Mouse (Mus musculus) stomach, embryonic 15.5 days (tissue): Measurements from ENCODE around the gene Eefsec. TPM values are rescaled to one million over a fixed set of nuclear protein-coding genes. Genes with fewer than 3 reads are reported as not detected.

ENCODE experiments used
- ATAC-seq: fragments of 200-750 bp; cut with Nextera tagmentation; 2 replicates; pipeline ENCODE4 v1.8.0; 2017; ENCODE audit warnings: low read depth, moderate number of reproducible peaks, moderate TSS enrichment; ENCODE audit not compliant: insufficient read depth, low FRiP score
- H3K27ac ChIP-seq: fragments of 300-500 bp; sonication (generic); 2 replicates; pipeline ENCODE4 v1.5.1; 2015; ENCODE audit warnings: mild to moderate bottlenecking, inconsistent platforms
- H3K27me3 ChIP-seq: fragments of 300-500 bp; sonication (generic); replicated peaks from 2 replicates; pipeline ENCODE4 v1.6.1; 2015; ENCODE audit warnings: inconsistent platforms
- H3K36me3 ChIP-seq: fragments of 300-500 bp; sonication (generic); 2 replicates; pipeline ENCODE4 v1.6.1; 2015; ENCODE audit warnings: inconsistent platforms
- H3K4me1 ChIP-seq: fragments of 300-500 bp; sonication (generic); 2 replicates; pipeline ENCODE4 v1.6.1; 2015; ENCODE audit warnings: inconsistent platforms
- H3K4me2 ChIP-seq: fragments of 300-500 bp; sonication (generic); 2 replicates; pipeline ENCODE4 v1.6.1; 2015; ENCODE audit warnings: mild to moderate bottlenecking, inconsistent platforms
- H3K4me3 ChIP-seq: fragments of 300-500 bp; sonication (generic); replicated peaks from 2 replicates; pipeline ENCODE4 v1.5.1; 2015; ENCODE audit warnings: inconsistent platforms
- H3K9ac ChIP-seq: fragments of 300-500 bp; sonication (generic); 2 replicates; pipeline ENCODE4 v1.6.1; 2015; ENCODE audit warnings: inconsistent platforms
- H3K9me3 ChIP-seq: fragments of 300-500 bp; sonication (generic); 2 replicates; pipeline ENCODE4 v1.6.1; 2016; ENCODE audit warnings: inconsistent platforms
- WGBS: fragments of 180-500 bp; shearing (Covaris S2); methylation state at CpG from one replicate; pipeline ENCODE4 v1.1.7; 2015; 5-methylcytosine and 5-hydroxymethylcytosine counted together
- polyA plus RNA-seq: library from polyadenylated mRNA; unstranded; fragments of >200 nt; fragmentation: Nextera tagmentation; extraction: Ambion mirVana; gene quantifications from 2 replicates; pipeline ENCODE4 v1.2.1, GENCODE M21; 2015

Eefsec gene
- polyA plus RNA-seq, 1 experiment from 2014 or later = 35.5 TPM

DNA sequence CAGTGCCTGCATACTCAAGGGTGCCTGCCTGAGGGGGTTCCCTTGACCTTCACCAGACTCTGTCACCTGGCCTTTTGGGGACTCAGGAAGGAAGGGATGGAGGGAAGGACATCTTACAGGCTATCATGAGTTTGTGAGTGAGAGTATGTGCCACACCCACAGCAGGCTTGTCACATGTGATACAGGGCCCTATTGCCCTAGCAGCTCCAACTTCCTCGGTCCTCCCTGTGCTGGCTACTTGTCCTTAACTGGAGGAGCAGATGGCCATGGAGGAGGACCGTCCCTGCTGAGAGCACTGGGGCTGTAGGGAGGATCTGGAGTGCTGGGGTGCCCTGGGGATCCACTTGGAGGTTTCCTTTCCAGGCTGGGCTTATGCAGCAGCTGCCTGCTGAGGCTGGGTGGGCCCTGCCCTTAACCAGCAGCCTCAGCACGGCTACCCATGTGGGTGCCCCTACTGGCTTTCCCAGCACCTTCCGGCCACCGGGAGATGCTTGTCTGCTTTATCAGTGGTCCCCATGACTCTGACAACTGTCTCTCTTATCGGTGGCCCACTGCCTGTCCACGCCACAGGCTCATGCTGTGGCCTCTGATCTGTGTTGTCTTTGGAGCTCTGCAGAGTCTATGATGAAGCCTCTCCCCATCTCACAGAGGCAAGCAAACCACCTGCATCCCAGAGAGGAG is 194.4 kb downstream of the Eefsec start:
- Histone ChIP-seq H3K9me3 (no peaks in the 10 kb centered on the region), H3K36me3 (no peaks in the 10 kb centered on the region), H3K4me1 (no peaks in the 10 kb centered on the region), H3K9ac (no peak overlapping the region), H3K27me3 (no peaks in the 10 kb centered on the region), H3K4me3 (no peak overlapping the region), H3K27ac (no peak overlapping the region), H3K4me2 (no peak overlapping the region)
- WGBS = 73% methylated on average over 7 of the region's 7 CpGs
- no peak for ATAC-seq

GRCm38 (mm10) chr6:88251396-88251795 is 194.9 kb downstream of the Eefsec start:
- no peaks in the 10 kb centered on the region for H3K27me3 ChIP-seq
- no peaks in the 10 kb centered on the region for H3K9me3 ChIP-seq
- no peak overlapping the region for H3K27ac ChIP-seq
- H3K9ac ChIP-seq = no peak overlapping the region
- H3K4me1 ChIP-seq = no peaks in the 10 kb centered on the region
- no peak overlapping the region for H3K4me3 ChIP-seq
- no peak overlapping the region for H3K4me2 ChIP-seq
- ATAC-seq = no peak; the same call in 1 of the 2 replicates
- WGBS = 93% methylated on average over 1 of the region's 1 CpGs
- no peaks in the 10 kb centered on the region for H3K36me3 ChIP-seq

- H3K4me1 ChIP-seq = no peaks in the 10 kb centered on the region
- no peaks in the 10 kb centered on the region for H3K36me3 ChIP-seq
- ATAC-seq = no peak
- H3K27me3 ChIP-seq = no peaks in the 10 kb centered on the region
- no peak overlapping the region for H3K4me3 ChIP-seq
- H3K9me3 ChIP-seq = no peaks in the 10 kb centered on the region
- H3K9ac ChIP-seq = no peak overlapping the region
- no peak overlapping the region for H3K27ac ChIP-seq
- no peak overlapping the region for H3K4me2 ChIP-seq
- WGBS = 81% methylated on average over 1 of the region's 1 CpGs
Measured at GRCm38 (mm10) chr6:88249231-88249630, 197.1 kb downstream of the Eefsec start.

DNA sequence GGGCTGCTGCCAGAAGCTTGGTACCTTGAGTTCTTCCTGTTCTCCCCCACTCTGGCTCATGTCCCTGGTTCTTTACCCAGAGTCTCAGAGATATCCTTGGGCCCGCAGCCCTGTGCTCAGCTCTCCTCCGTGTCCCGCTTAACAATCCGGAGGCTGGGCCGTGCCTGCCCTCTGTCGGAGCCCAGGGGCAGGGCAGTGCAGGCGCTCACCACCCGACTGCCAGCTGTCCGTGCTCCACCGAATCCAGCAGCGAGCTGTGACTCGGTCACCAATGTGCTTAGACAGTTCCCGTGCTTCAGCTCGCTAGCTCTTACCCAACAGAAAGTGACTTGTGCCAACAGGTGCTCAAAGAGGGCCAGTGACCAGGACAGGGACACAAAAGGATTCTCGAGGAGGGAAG is 203.7 kb downstream of the Eefsec start:
- Histone ChIP-seq H3K4me1 (peaks cover 7% of the 10 kb centered on the region; the same call in 1 of the 2 replicates), H3K4me2 (peak overlapping the region; percentile 8; the same call in 1 of the 2 replicates), H3K27ac (no peak overlapping the region), H3K4me3 (no peak overlapping the region), H3K36me3 (no peaks in the 10 kb centered on the region), H3K27me3 (no peaks in the 10 kb centered on the region), H3K9ac (no peak overlapping the region), H3K9me3 (no peaks in the 10 kb centered on the region)
- ATAC-seq = peak; percentile 76
- 3% methylated on average over 15 of the region's 15 CpGs for WGBS

GRCm38 (mm10) chr6:88236513-88236912 is 209.8 kb downstream of the Eefsec start:
- no peak for ATAC-seq
- H3K4me1 ChIP-seq = peaks cover 15% of the 10 kb centered on the region
- H3K4me2 ChIP-seq = peak overlapping the region; percentile 41; the same call in 1 of the 2 replicates
- H3K36me3 ChIP-seq = no peaks in the 10 kb centered on the region
- no peak overlapping the region for H3K27ac ChIP-seq
- no peak overlapping the region for H3K4me3 ChIP-seq
- 14% methylated on average over 7 of the region's 7 CpGs for WGBS
- H3K9me3 ChIP-seq = no peaks in the 10 kb centered on the region
- H3K27me3 ChIP-seq = 0 out of 2 replicates have a peak, but pooled peaks cover 4% of the 10 kb centered on the region
- H3K9ac ChIP-seq = no peak overlapping the region

GRCm38 (mm10) chr6:88235983-88236382 is 210.4 kb downstream of the Eefsec start:
- peaks cover 15% of the 10 kb centered on the region for H3K4me1 ChIP-seq
- H3K27ac ChIP-seq = no peak overlapping the region
- no peak overlapping the region for H3K4me3 ChIP-seq
- H3K36me3 ChIP-seq = no peaks in the 10 kb centered on the region
- H3K9ac ChIP-seq = no peak overlapping the region; the same call in 1 of the 2 replicates
- H3K27me3 ChIP-seq = 0 out of 2 replicates have a peak, but pooled peaks cover 4% of the 10 kb centered on the region
- H3K4me2 ChIP-seq = peak overlapping the region; percentile 41
- no peak for ATAC-seq
- no peaks in the 10 kb centered on the region for H3K9me3 ChIP-seq
- 3% methylated on average over 17 of the region's 17 CpGs for WGBS

DNA sequence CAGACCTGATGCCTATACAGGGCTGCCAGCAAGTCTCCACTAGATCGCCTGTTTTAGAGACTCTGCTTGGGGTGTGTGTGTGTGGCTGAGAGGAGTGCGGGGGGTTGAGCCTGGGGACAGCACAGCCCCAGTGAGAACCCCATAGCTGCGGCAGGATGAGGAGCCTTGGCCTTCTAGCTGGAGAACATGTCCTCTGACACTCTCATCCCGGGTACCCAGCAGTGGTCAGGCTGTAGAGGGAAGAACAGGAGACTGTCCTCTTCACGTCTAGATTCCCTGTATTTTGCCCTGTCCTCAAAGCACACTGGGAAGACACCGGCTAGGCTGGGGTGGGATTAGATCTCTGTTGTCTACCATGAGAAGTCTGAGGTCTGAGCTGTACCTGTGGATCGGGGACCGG is 210.9 kb downstream of the Eefsec start:
- H3K9ac ChIP-seq = no peak overlapping the region; the same call in 1 of the 2 replicates
- H3K27me3 ChIP-seq = 0 out of 2 replicates have a peak, but pooled peaks cover 4% of the 10 kb centered on the region
- H3K27ac ChIP-seq = no peak overlapping the region
- H3K36me3 ChIP-seq = no peaks in the 10 kb centered on the region
- H3K9me3 ChIP-seq = no peaks in the 10 kb centered on the region
- H3K4me3 ChIP-seq = no peak overlapping the region
- 33% methylated on average over 8 of the region's 8 CpGs for WGBS
- peaks cover 15% of the 10 kb centered on the region for H3K4me1 ChIP-seq
- ATAC-seq = no peak
- H3K4me2 ChIP-seq = no peak overlapping the region

DNA sequence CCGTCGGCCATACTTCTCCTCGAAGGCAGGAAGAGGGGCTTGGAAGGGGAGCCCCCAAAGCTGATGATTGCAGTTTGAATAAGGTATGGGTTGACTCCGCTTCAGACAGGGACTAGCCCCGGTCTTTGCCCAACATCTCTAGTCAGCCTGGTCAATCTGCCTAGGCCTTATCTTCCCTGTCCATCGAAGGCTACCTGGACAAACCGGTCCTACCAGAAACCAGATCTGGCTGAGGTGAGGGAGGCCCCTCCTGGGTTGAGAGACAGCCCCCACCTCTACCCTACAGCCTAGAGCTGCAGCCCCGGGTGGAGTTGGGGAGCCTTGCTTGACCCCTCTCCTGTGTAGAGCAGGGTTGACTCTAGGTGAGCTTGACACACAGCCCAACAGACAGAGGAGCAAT is 212.3 kb downstream of the Eefsec start:
- Histone ChIP-seq H3K4me1 (peaks cover 15% of the 10 kb centered on the region), H3K4me3 (no peak overlapping the region), H3K36me3 (no peaks in the 10 kb centered on the region), H3K4me2 (no peak overlapping the region), H3K27ac (no peak overlapping the region), H3K9me3 (no peaks in the 10 kb centered on the region), H3K27me3 (0 out of 2 replicates have a peak, but pooled peaks cover 4% of the 10 kb centered on the region), H3K9ac (no peak overlapping the region)
- 59% methylated on average over 8 of the region's 8 CpGs for WGBS
- ATAC-seq = peak; percentile 75

DNA sequence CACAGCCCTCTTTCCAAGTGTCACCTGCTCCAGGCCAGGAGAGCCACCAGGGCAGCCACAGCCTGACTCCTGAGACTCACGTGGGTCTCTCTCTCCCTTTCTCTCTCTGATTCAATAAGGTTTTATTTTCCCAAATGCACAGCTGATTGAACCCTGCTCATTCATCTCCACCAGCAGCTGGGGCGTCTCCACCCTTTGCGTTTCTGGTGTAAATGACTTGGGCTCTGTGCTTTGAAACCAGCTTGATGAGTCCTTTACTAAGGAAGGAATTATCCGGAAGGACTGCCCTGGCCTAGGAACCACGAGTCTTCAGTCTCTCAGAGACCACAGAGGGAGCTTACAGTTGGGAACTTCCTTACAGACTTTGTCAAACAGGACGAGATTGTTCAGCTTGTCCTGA is 214.1 kb downstream of the Eefsec start:
- Histone ChIP-seq H3K9me3 (no peaks in the 10 kb centered on the region), H3K4me1 (peaks cover 15% of the 10 kb centered on the region), H3K4me3 (no peak overlapping the region), H3K4me2 (no peak overlapping the region), H3K27me3 (0 out of 2 replicates have a peak, but pooled peaks cover 4% of the 10 kb centered on the region), H3K36me3 (no peaks in the 10 kb centered on the region), H3K9ac (no peak overlapping the region), H3K27ac (no peak overlapping the region)
- 57% methylated on average over 6 of the region's 6 CpGs for WGBS
- ATAC-seq = no peak

- Histone ChIP-seq H3K9me3 (no peaks in the 10 kb centered on the region), H3K4me2 (no peak overlapping the region), H3K36me3 (no peaks in the 10 kb centered on the region), H3K27ac (no peak overlapping the region), H3K4me1 (peaks cover 15% of the 10 kb centered on the region), H3K4me3 (no peak overlapping the region), H3K27me3 (0 out of 2 replicates have a peak, but pooled peaks cover 4% of the 10 kb centered on the region), H3K9ac (no peak overlapping the region)
- 74% methylated on average over 7 of the region's 7 CpGs for WGBS
- ATAC-seq = no peak
Measured at GRCm38 (mm10) chr6:88231821-88232220, 214.5 kb downstream of the Eefsec start.

DNA sequence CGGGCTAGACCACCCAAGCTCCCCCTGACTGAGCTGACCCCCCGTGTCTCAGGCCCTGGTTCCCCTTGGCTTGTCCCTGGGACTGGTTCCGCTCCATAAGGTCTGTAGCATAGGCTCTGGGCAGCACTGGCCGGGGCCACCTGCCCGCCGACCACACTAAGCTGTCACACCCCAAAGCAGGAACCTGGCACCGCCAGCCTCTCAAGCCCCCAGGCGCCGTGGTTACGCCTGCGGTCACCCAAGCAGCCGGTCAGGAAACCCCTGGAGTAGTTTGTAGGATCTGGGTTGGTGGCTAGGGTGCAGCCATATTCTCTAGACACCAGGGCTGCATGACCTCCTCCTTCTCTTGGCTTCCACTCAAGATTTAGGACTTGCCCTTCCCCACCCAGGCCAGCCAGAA is 217.1 kb downstream of the Eefsec start:
- Histone ChIP-seq H3K36me3 (no peaks in the 10 kb centered on the region), H3K27ac (no peak overlapping the region), H3K27me3 (0 out of 2 replicates have a peak, but pooled peaks cover 4% of the 10 kb centered on the region), H3K4me3 (no peak overlapping the region), H3K4me1 (0 out of 2 replicates have a peak, but pooled peaks cover 6% of the 10 kb centered on the region), H3K9me3 (no peaks in the 10 kb centered on the region), H3K4me2 (no peak overlapping the region), H3K9ac (no peak overlapping the region)
- no peak for ATAC-seq
- 85% methylated on average over 12 of the region's 12 CpGs for WGBS

DNA sequence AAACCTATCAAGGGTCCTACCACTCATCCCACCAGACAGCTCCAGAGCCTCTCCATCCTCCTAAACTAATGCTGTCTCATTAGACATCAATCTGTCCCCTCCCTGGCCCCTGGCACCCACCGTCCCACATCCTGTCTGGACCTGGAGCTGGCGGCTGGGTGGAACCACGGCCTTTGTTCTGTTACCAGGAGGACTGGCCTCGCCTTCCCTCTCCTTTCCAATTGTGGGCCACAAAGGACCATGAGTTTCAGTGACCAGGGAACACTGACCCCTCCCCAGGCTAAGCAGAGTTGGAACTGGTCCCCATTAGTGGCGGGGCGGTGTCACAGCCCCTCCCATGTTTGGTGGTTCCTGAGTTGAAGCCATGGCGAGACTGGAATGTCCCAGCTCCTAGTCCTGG is 218.8 kb downstream of the Eefsec start:
- Histone ChIP-seq H3K4me3 (no peak overlapping the region), H3K4me1 (no peaks in the 10 kb centered on the region), H3K9ac (no peak overlapping the region), H3K9me3 (no peaks in the 10 kb centered on the region), H3K27me3 (no peaks in the 10 kb centered on the region), H3K36me3 (no peaks in the 10 kb centered on the region), H3K4me2 (no peak overlapping the region), H3K27ac (no peak overlapping the region)
- ATAC-seq = no peak
- 47% methylated on average over 7 of the region's 7 CpGs for WGBS
